Mouse (Mus musculus): ENCODE results near the gene Rtkn2. TPM values are rescaled to one million over a fixed set of nuclear protein-coding genes. Genes with fewer than 3 reads are reported as not detected.
A peak's percentile ranks its signal among the peaks of the same experiment; 100 is the strongest.

Gene Rtkn2
- total RNA-seq (2021) = 1 to 10 TPM; 5.5 to 5.9 TPM

- DNase-seq (ENCODE audit: low spot score in 2 of 2) = peak; percentile 81 to 82
- intact Hi-C loops (cut with DNase I) = loop anchor here (5.0 kb wide), 1 partner anchor 67 kb away; the partner anchor contains the start of gene Zfp365
These were observed at the start of gene Rtkn2 for GRCm38 (mm10) chr10:67979401-67980157. TSS of gene Rtkn2 (plus strand) at chr10:67979570.

- DNase-seq (ENCODE audit: low spot score in 2 of 2) = no peak
- intact Hi-C loops (cut with DNase I) = no loop called here
These were observed 48.0 kb upstream of the Rtkn2 start for GRCm38 (mm10) chr10:67931328-67931727.

GRCm38 (mm10) chr10:67932780-67933179, 46.6 kb upstream of the Rtkn2 start:
- intact Hi-C loops (cut with DNase I) = no loop called here
- DNase-seq (ENCODE audit: low spot score in 2 of 2) = no peak

GRCm38 (mm10) chr10:67936944-67937343, 42.4 kb upstream of the Rtkn2 start:
- intact Hi-C loops (cut with DNase I) = no loop called here

GRCm38 (mm10) chr10:67937775-67938174, 41.6 kb upstream of the Rtkn2 start:
- no peak for DNase-seq (ENCODE audit: low spot score in 2 of 2)
- intact Hi-C loops (cut with DNase I) = no loop called here

More at GRCm38 (mm10) chr10:67936944-67937343, 42.4 kb upstream of the Rtkn2 start:
- no peak for DNase-seq (ENCODE audit: low spot score in 2 of 2)

GRCm38 (mm10) chr10:67939546-67939945, 39.8 kb upstream of the Rtkn2 start:
- DNase-seq (ENCODE audit: low spot score in 2 of 2) = peak; percentile 10 to 15
- intact Hi-C loops (cut with DNase I) = no loop called here

- no peak for DNase-seq (ENCODE audit: low spot score in 2 of 2)
- intact Hi-C loops (cut with DNase I) = no loop called here
These were observed 35.9 kb upstream of the Rtkn2 start for GRCm38 (mm10) chr10:67943513-67943912.

GRCm38 (mm10) chr10:67950059-67950748, 29.2 kb upstream of the Rtkn2 start:
- intact Hi-C loops (cut with DNase I) = no loop called here

GRCm38 (mm10) chr10:67951690-67952089, 27.7 kb upstream of the Rtkn2 start:
- intact Hi-C loops (cut with DNase I) = no loop called here
- DNase-seq (ENCODE audit: low spot score in 2 of 2) = no peak

More at GRCm38 (mm10) chr10:67950059-67950748, 29.2 kb upstream of the Rtkn2 start:
- DNase-seq (ENCODE audit: low spot score in 2 of 2) = no peak

GRCm38 (mm10) chr10:67955982-67956381, 23.4 kb upstream of the Rtkn2 start:
- intact Hi-C loops (cut with DNase I) = no loop called here

GRCm38 (mm10) chr10:67959982-67960381, 19.4 kb upstream of the Rtkn2 start:
- no peak for DNase-seq (ENCODE audit: low spot score in 2 of 2)
- intact Hi-C loops (cut with DNase I) = no loop called here

More at GRCm38 (mm10) chr10:67955982-67956381, 23.4 kb upstream of the Rtkn2 start:
- no peak for DNase-seq (ENCODE audit: low spot score in 2 of 2)

- intact Hi-C loops (cut with DNase I) = no loop called here
- no peak for DNase-seq (ENCODE audit: low spot score in 2 of 2)
These were observed 16.9 kb upstream of the Rtkn2 start for GRCm38 (mm10) chr10:67962496-67962895.

GRCm38 (mm10) chr10:67964060-67964459, 15.3 kb upstream of the Rtkn2 start:
- DNase-seq (ENCODE audit: low spot score in 2 of 2) = no peak
- intact Hi-C loops (cut with DNase I) = no loop called here

- intact Hi-C loops (cut with DNase I) = no loop called here
- DNase-seq (ENCODE audit: low spot score in 2 of 2) = no peak
These were observed 14.0 kb upstream of the Rtkn2 start for GRCm38 (mm10) chr10:67965251-67965986.

- no peak for DNase-seq (ENCODE audit: low spot score in 2 of 2)
- intact Hi-C loops (cut with DNase I) = no loop called here
These were observed 13.3 kb upstream of the Rtkn2 start for GRCm38 (mm10) chr10:67966102-67966501.

GRCm38 (mm10) chr10:67966983-67967382, 12.4 kb upstream of the Rtkn2 start:
- intact Hi-C loops (cut with DNase I) = no loop called here
- no peak for DNase-seq (ENCODE audit: low spot score in 2 of 2)

- intact Hi-C loops (cut with DNase I) = no loop called here
These were observed 8.1 kb upstream of the Rtkn2 start for GRCm38 (mm10) chr10:67971166-67971796.

GRCm38 (mm10) chr10:67977271-67977670, 2.1 kb upstream of the Rtkn2 start:
- intact Hi-C loops (cut with DNase I) = no loop called here
- DNase-seq (ENCODE audit: low spot score in 2 of 2) = no peak

More at GRCm38 (mm10) chr10:67971166-67971796, 8.1 kb upstream of the Rtkn2 start:
- no peak for DNase-seq (ENCODE audit: low spot score in 2 of 2)

- DNase-seq (ENCODE audit: low spot score in 2 of 2) = no peak
- intact Hi-C loops (cut with DNase I) = loop anchor here (2.0 to 5.0 kb wide), 2 partner anchors 71 to 113 kb away; partner anchors contain the start of gene Zfp365
These were observed 4.4 kb downstream of the Rtkn2 start for GRCm38 (mm10) chr10:67983776-67984175.
